Mouse (Mus musculus) intestine, embryonic 15.5 days (tissue): ENCODE data around the gene Mgat4b. TPM values are rescaled to one million over a fixed set of nuclear protein-coding genes. Genes with fewer than 3 reads are reported as not detected.

ENCODE experiments used
- ATAC-seq: fragments of 200-750 bp; cut with Nextera tagmentation; 2 replicates; pipeline ENCODE4 v1.8.0; 2017; ENCODE audit warnings: moderate TSS enrichment, moderate library complexity
- H3K27ac ChIP-seq: fragments of 300-500 bp; sonication (generic); 2 replicates; pipeline ENCODE4 v1.5.1; 2015; ENCODE audit warnings: mild to moderate bottlenecking, inconsistent platforms
- H3K27me3 ChIP-seq: fragments of 300-500 bp; sonication (generic); replicated peaks from 2 replicates; pipeline ENCODE4 v1.6.1; 2015; ENCODE audit warnings: inconsistent platforms
- H3K36me3 ChIP-seq: fragments of 300-500 bp; sonication (generic); 2 replicates; pipeline ENCODE4 v1.6.1; 2015; ENCODE audit warnings: inconsistent platforms
- H3K4me1 ChIP-seq: fragments of 300-500 bp; sonication (generic); replicated peaks from 2 replicates; pipeline ENCODE4 v1.6.1; 2015; ENCODE audit warnings: inconsistent platforms
- H3K4me2 ChIP-seq: fragments of 300-500 bp; sonication (generic); replicated peaks from 2 replicates; pipeline ENCODE4 v1.6.1; 2015; ENCODE audit warnings: mild to moderate bottlenecking, inconsistent platforms
- H3K4me3 ChIP-seq: fragments of 300-500 bp; sonication (generic); replicated peaks from 2 replicates; pipeline ENCODE4 v1.5.1; 2015; ENCODE audit warnings: inconsistent platforms
- H3K9ac ChIP-seq: fragments of 300-500 bp; sonication (generic); 2 replicates; pipeline ENCODE4 v1.6.1; 2015; ENCODE audit warnings: inconsistent platforms
- H3K9me3 ChIP-seq: fragments of 300-500 bp; sonication (generic); 2 replicates; pipeline ENCODE4 v1.6.1; 2016; ENCODE audit warnings: inconsistent platforms
- WGBS: fragments of 180-500 bp; shearing (Covaris S2); methylation state at CpG from one replicate; pipeline ENCODE4 v1.1.7; 2015; 5-methylcytosine and 5-hydroxymethylcytosine counted together
- polyA plus RNA-seq: library from polyadenylated mRNA; unstranded; fragments of >200 nt; fragmentation: Nextera tagmentation; extraction: Ambion mirVana; gene quantifications from 2 replicates; pipeline ENCODE4 v1.2.1, GENCODE M21; 2015

Mgat4b gene
- polyA plus RNA-seq, 1 experiment from 2014 or later = 29.5 TPM

GRCm38 (mm10) chr11:50269163-50269562, 58.5 kb downstream of the Mgat4b start:
- Histone ChIP-seq H3K27me3 (no peaks in the 10 kb centered on the region), H3K27ac (no peak overlapping the region), H3K9ac (no peak overlapping the region), H3K36me3 (peaks cover 17% of the 10 kb centered on the region; the same call in 1 of the 2 replicates), H3K9me3 (no peaks in the 10 kb centered on the region), H3K4me2 (no peak overlapping the region), H3K4me1 (no peaks in the 10 kb centered on the region), H3K4me3 (no peak overlapping the region)
- ATAC-seq = no peak
- 83% methylated on average over 2 of the region's 2 CpGs for WGBS

- peaks cover 14% of the 10 kb centered on the region; the same call in 1 of the 2 replicates for H3K36me3 ChIP-seq
- H3K4me3 ChIP-seq = no peak overlapping the region
- no peak overlapping the region for H3K27ac ChIP-seq
- H3K4me1 ChIP-seq = no peaks in the 10 kb centered on the region
- WGBS = 96% methylated on average over 1 of the region's 1 CpGs
- no peak for ATAC-seq
- H3K27me3 ChIP-seq = no peaks in the 10 kb centered on the region
- H3K4me2 ChIP-seq = no peak overlapping the region
- no peaks in the 10 kb centered on the region for H3K9me3 ChIP-seq
- H3K9ac ChIP-seq = no peak overlapping the region
Observed at GRCm38 (mm10) chr11:50269885-50270284, 59.2 kb downstream of the Mgat4b start.

GRCm38 (mm10) chr11:50272819-50273218, 62.1 kb downstream of the Mgat4b start:
- Histone ChIP-seq H3K27me3 (no peaks in the 10 kb centered on the region), H3K9ac (no peak overlapping the region), H3K4me2 (no peak overlapping the region), H3K27ac (no peak overlapping the region), H3K4me1 (peaks cover 5% of the 10 kb centered on the region; the same call in 1 of the 2 replicates), H3K4me3 (no peak overlapping the region), H3K9me3 (no peaks in the 10 kb centered on the region), H3K36me3 (no peaks in the 10 kb centered on the region)
- WGBS = 86% methylated on average over 2 of the region's 2 CpGs
- no peak for ATAC-seq

GRCm38 (mm10) chr11:50275077-50275476, 64.4 kb downstream of the Mgat4b start:
- Histone ChIP-seq H3K9ac (no peak overlapping the region), H3K9me3 (no peaks in the 10 kb centered on the region), H3K4me2 (no peak overlapping the region), H3K27me3 (no peaks in the 10 kb centered on the region), H3K36me3 (no peaks in the 10 kb centered on the region), H3K27ac (no peak overlapping the region), H3K4me1 (peaks cover 5% of the 10 kb centered on the region; the same call in 1 of the 2 replicates), H3K4me3 (no peak overlapping the region)
- 87% methylated on average over 2 of the region's 2 CpGs for WGBS
- ATAC-seq = no peak

- no peak overlapping the region for H3K4me3 ChIP-seq
- peak; percentile 53 for ATAC-seq
- H3K4me2 ChIP-seq = no peak overlapping the region
- 62% methylated on average over 5 of the region's 5 CpGs for WGBS
- H3K9ac ChIP-seq = no peak overlapping the region
- H3K27me3 ChIP-seq = no peaks in the 10 kb centered on the region
- no peak overlapping the region for H3K27ac ChIP-seq
- no peaks in the 10 kb centered on the region for H3K9me3 ChIP-seq
- H3K4me1 ChIP-seq = peaks cover 5% of the 10 kb centered on the region; the same call in 1 of the 2 replicates
- no peaks in the 10 kb centered on the region for H3K36me3 ChIP-seq
Observed at GRCm38 (mm10) chr11:50275568-50276151, 65.0 kb downstream of the Mgat4b start.

GRCm38 (mm10) chr11:50277025-50277424, 66.3 kb downstream of the Mgat4b start:
- Histone ChIP-seq H3K9me3 (no peaks in the 10 kb centered on the region), H3K4me3 (no peak overlapping the region), H3K36me3 (no peaks in the 10 kb centered on the region), H3K27me3 (no peaks in the 10 kb centered on the region), H3K9ac (no peak overlapping the region), H3K4me2 (no peak overlapping the region), H3K4me1 (peaks cover 5% of the 10 kb centered on the region; the same call in 1 of the 2 replicates), H3K27ac (no peak overlapping the region)
- no peak for ATAC-seq

- no peaks in the 10 kb centered on the region for H3K27me3 ChIP-seq
- no peak overlapping the region for H3K4me3 ChIP-seq
- no peak for ATAC-seq
- no peak overlapping the region for H3K27ac ChIP-seq
- peaks cover 5% of the 10 kb centered on the region; the same call in 1 of the 2 replicates for H3K4me1 ChIP-seq
- H3K9ac ChIP-seq = no peak overlapping the region
- no peak overlapping the region for H3K4me2 ChIP-seq
- H3K36me3 ChIP-seq = no peaks in the 10 kb centered on the region
- 92% methylated on average over 6 of the region's 6 CpGs for WGBS
- H3K9me3 ChIP-seq = no peaks in the 10 kb centered on the region
Observed at GRCm38 (mm10) chr11:50277706-50278105, 67.0 kb downstream of the Mgat4b start.

- H3K36me3 ChIP-seq = no peaks in the 10 kb centered on the region
- no peak overlapping the region for H3K4me2 ChIP-seq
- ATAC-seq = no peak
- no peak overlapping the region for H3K9ac ChIP-seq
- no peak overlapping the region for H3K4me3 ChIP-seq
- WGBS = 84% methylated on average over 4 of the region's 4 CpGs
- H3K4me1 ChIP-seq = peaks cover 5% of the 10 kb centered on the region; the same call in 1 of the 2 replicates
- H3K27ac ChIP-seq = no peak overlapping the region
- no peaks in the 10 kb centered on the region for H3K9me3 ChIP-seq
- H3K27me3 ChIP-seq = no peaks in the 10 kb centered on the region
Observed at GRCm38 (mm10) chr11:50279005-50279404, 68.3 kb downstream of the Mgat4b start.

- Histone ChIP-seq H3K27me3 (no peaks in the 10 kb centered on the region), H3K27ac (no peak overlapping the region), H3K4me2 (no peak overlapping the region), H3K4me1 (peaks cover 5% of the 10 kb centered on the region; the same call in 1 of the 2 replicates), H3K9me3 (no peaks in the 10 kb centered on the region), H3K36me3 (no peaks in the 10 kb centered on the region), H3K4me3 (no peak overlapping the region), H3K9ac (no peak overlapping the region)
- ATAC-seq = no peak
- WGBS = 78% methylated on average over 1 of the region's 1 CpGs
Observed at GRCm38 (mm10) chr11:50280053-50280452, 69.4 kb downstream of the Mgat4b start.

Other genes starting within 250 kb of the Mgat4b start
- 41.0 and 47.9 TPM in 2 replicates for gene Rnf130, start 185.5 kb upstream of the Mgat4b start, polyA plus RNA-seq
- gene Tbc1d9b, start 79.5 kb upstream of the Mgat4b start, polyA plus RNA-seq = 30.4 and 31.5 TPM in 2 replicates
- 9.6 and 12.5 TPM in 2 replicates for gene Mrnip, start 36.4 kb upstream of the Mgat4b start, polyA plus RNA-seq
- 189 and 205 TPM in 2 replicates for gene Sqstm1, start 63 bp upstream of the Mgat4b start, polyA plus RNA-seq
- gene Ltc4s, start 27.7 kb downstream of the Mgat4b start, polyA plus RNA-seq = 3.9 and 4.2 TPM in 2 replicates
- gene Maml1, start 81.4 kb downstream of the Mgat4b start, polyA plus RNA-seq = 4.1 and 4.3 TPM in 2 replicates
- 358 and 379 TPM in 2 replicates for gene Canx, start 114.8 kb downstream of the Mgat4b start, polyA plus RNA-seq
- 0.42 and 0.49 TPM in 2 replicates for gene Cby3, start 143.6 kb downstream of the Mgat4b start, polyA plus RNA-seq
- gene Hnrnph1, start 166.1 kb downstream of the Mgat4b start, polyA plus RNA-seq = 302 and 324 TPM in 2 replicates
- gene Rufy1, start 220.2 kb downstream of the Mgat4b start, polyA plus RNA-seq = 19.9 and 22.0 TPM in 2 replicates